Mouse (Mus musculus) thymus, adult 2 months (tissue): ENCODE results near the gene Ece2. TPM values are rescaled to one million over a fixed set of nuclear protein-coding genes. Genes with fewer than 3 reads are reported as not detected.

Experiments
- DNase-seq: peaks from one replicate; pipeline ENCODE4 v3.0.0; 2021
- H3K27ac ChIP-seq: fragments of 200-500 bp; 2 replicates; pipeline ENCODE4 v1.5.1; 2012; ENCODE audit warnings: low read length, control low read depth; ENCODE audit not compliant: control insufficient read depth, insufficient read depth
- H3K27me3 ChIP-seq: fragments of 200-500 bp; 2 replicates; pipeline ENCODE4 v1.6.1; 2012; ENCODE audit warnings: mild to moderate bottlenecking, low read length, moderate library complexity, mixed read lengths; ENCODE audit not compliant: control insufficient read depth, insufficient read depth
- H3K36me3 ChIP-seq: fragments of 200-500 bp; 2 replicates; pipeline ENCODE4 v1.6.1; 2012; ENCODE audit warnings: mild to moderate bottlenecking, low read length, moderate library complexity; ENCODE audit not compliant: control insufficient read depth, insufficient read depth
- H3K4me1 ChIP-seq: fragments of 200-500 bp; replicated peaks from 2 replicates; pipeline ENCODE4 v1.6.1; 2012; ENCODE audit warnings: low read length; ENCODE audit not compliant: control insufficient read depth, insufficient read depth
- H3K4me3 ChIP-seq: fragments of 200-500 bp; 2 replicates; pipeline ENCODE4 v1.5.1; 2012; ENCODE audit warnings: mild to moderate bottlenecking, low read length, control low read depth, moderate library complexity; ENCODE audit not compliant: control insufficient read depth, insufficient read depth
- CTCF ChIP-seq: fragments of 200-500 bp; IDR thresholded peaks from 2 replicates; pipeline ENCODE4 v1.5.1; 2012; ENCODE audit warnings: mild to moderate bottlenecking, control low read depth, low read length, moderate library complexity, borderline replicate concordance; ENCODE audit not compliant: control insufficient read depth, poor library complexity, insufficient read depth; ENCODE audit errors: extremely low read depth
- POLR2A ChIP-seq: fragments of 200-500 bp; IDR thresholded peaks from 2 replicates; pipeline ENCODE4 v1.6.1; 2012; ENCODE audit warnings: mild to moderate bottlenecking, low read length, control low read depth, moderate library complexity; ENCODE audit not compliant: control insufficient read depth, poor library complexity, insufficient read depth; ENCODE audit errors: extremely low read depth
- WGBS: fragments of 180-500 bp; shearing (Covaris S2); methylation state at CpG from one replicate; pipeline ENCODE4 v1.1.7; 2018; 5-methylcytosine and 5-hydroxymethylcytosine counted together
- polyA plus RNA-seq: library from polyadenylated mRNA; depleted of rRNA; stranded (reverse); fragments of >200 nt; gene quantifications from 2 replicates; pipeline ENCODE4 v1.2.3, GENCODE M21; 2012; rRNA removed

Gene Ece2
- polyA plus RNA-seq = 0.32 and 0.42 TPM in 2 replicates

- TF ChIP-seq CTCF = no peak
- no peak for TF ChIP-seq POLR2A
- peaks cover 11% of the 10 kb centered on the region; the same call in 1 of the 2 replicates for H3K27me3 ChIP-seq
- 12% methylated on average over 54 of the region's 54 CpGs for WGBS
- peak within 1 kb of the TSS; percentile 20; the same call in 1 of the 2 replicates for H3K4me3 ChIP-seq
- H3K4me1 ChIP-seq = peaks cover 6% of the 10 kb centered on the region
- DNase-seq = no peak
- no peak within 1 kb of the TSS for H3K27ac ChIP-seq
- no peaks in the 10 kb centered on the region for H3K36me3 ChIP-seq
Observed at GRCm38 (mm10) chr16:20629731-20630634, at the start of gene Ece2. Gene Ece2, plus strand, starts transcription at chr16:20629828.

- H3K27me3 ChIP-seq = peaks cover 28% of the 10 kb centered on the region
- no peaks in the 10 kb centered on the region for H3K36me3 ChIP-seq
- TF ChIP-seq CTCF (no peak), POLR2A (no peak)
- no peaks in the 10 kb centered on the region for H3K4me1 ChIP-seq
- H3K4me3 ChIP-seq = no peak within 1 kb of the TSS
- H3K27ac ChIP-seq = no peak within 1 kb of the TSS
- WGBS = 5% methylated on average over 24 of the region's 24 CpGs
- no peak for DNase-seq
Observed at GRCm38 (mm10) chr16:20589366-20589938, 40.2 kb upstream of the Ece2 start, which contains the start of gene Vwa5b2. Gene Vwa5b2, plus strand, starts transcription at chr16:20589471.

- DNase-seq = no peak
Observed at GRCm38 (mm10) chr16:20589939-20590679, 39.5 kb upstream of the Ece2 start.

GRCm38 (mm10) chr16:20590680-20591038, 39.0 kb upstream of the Ece2 start:
- Histone ChIP-seq H3K27ac (no peak overlapping the region), H3K36me3 (no peaks in the 10 kb centered on the region), H3K27me3 (peaks cover 28% of the 10 kb centered on the region), H3K4me1 (no peaks in the 10 kb centered on the region), H3K4me3 (no peak overlapping the region)
- TF ChIP-seq POLR2A = no peak
- TF ChIP-seq CTCF = no peak
- whole genome bisulfite sequencing = 9% methylated on average over 17 of the region's 17 CpGs
- DNase-seq = no peak

More at GRCm38 (mm10) chr16:20589939-20590679, 39.5 kb upstream of the Ece2 start:
- WGBS = 2% methylated on average over 39 of the region's 39 CpGs
- Histone ChIP-seq H3K27ac (no peak overlapping the region), H3K4me1 (no peaks in the 10 kb centered on the region), H3K36me3 (no peaks in the 10 kb centered on the region), H3K27me3 (peaks cover 28% of the 10 kb centered on the region), H3K4me3 (no peak overlapping the region)
- TF ChIP-seq POLR2A (no peak), CTCF (no peak)

- no peaks in the 10 kb centered on the region for H3K36me3 ChIP-seq
- no peak for TF ChIP-seq CTCF
- TF ChIP-seq POLR2A = no peak
- H3K4me1 ChIP-seq = no peaks in the 10 kb centered on the region
- no peak overlapping the region for H3K4me3 ChIP-seq
- peaks cover 28% of the 10 kb centered on the region for H3K27me3 ChIP-seq
- 8% methylated on average over 48 of the region's 48 CpGs for WGBS
- no peak overlapping the region for H3K27ac ChIP-seq
- DNase-seq = no peak
Observed at GRCm38 (mm10) chr16:20591076-20591705, 38.4 kb upstream of the Ece2 start.
